Mouse (Mus musculus): Measurements from ENCODE around the gene Gtsf1. TPM values are rescaled to one million over a fixed set of nuclear protein-coding genes. Genes with fewer than 3 reads are reported as not detected.

The Gtsf1 gene
- total RNA-seq, 2 experiments from 2014 or later = 0.55 TPM; not detected in 1

- no peak for DNase-seq (ENCODE audit: low spot score in 2 of 2)
- intact Hi-C loops (cut with DNase I) = no loop called here
Observed at GRCm38 (mm10) chr15:103382075-103382474, 48.2 kb downstream of the Gtsf1 start.

GRCm38 (mm10) chr15:103378665-103379356 lies 51.5 kb downstream of the Gtsf1 start:
- no peak for DNase-seq (ENCODE audit: low spot score in 2 of 2)
- intact Hi-C loops (cut with DNase I) = no loop called here

- intact Hi-C loops (cut with DNase I) = no loop called here
- DNase-seq (ENCODE audit: low spot score in 2 of 2) = no peak
Observed at GRCm38 (mm10) chr15:103377752-103378664, 52.3 kb downstream of the Gtsf1 start.

- DNase-seq (ENCODE audit: low spot score in 2 of 2) = no peak
- intact Hi-C loops (cut with DNase I) = no loop called here
Observed at GRCm38 (mm10) chr15:103376837-103377269, 53.4 kb downstream of the Gtsf1 start.

GRCm38 (mm10) chr15:103375112-103375800 lies 55.0 kb downstream of the Gtsf1 start:
- intact Hi-C loops (cut with DNase I) = no loop called here
- DNase-seq (ENCODE audit: low spot score in 2 of 2) = no peak

- intact Hi-C loops (cut with DNase I) = no loop called here
- no peak for DNase-seq (ENCODE audit: low spot score in 2 of 2)
Observed at GRCm38 (mm10) chr15:103372461-103372860, 57.8 kb downstream of the Gtsf1 start.

- DNase-seq (ENCODE audit: low spot score in 2 of 2) = no peak
- intact Hi-C loops (cut with DNase I) = no loop called here
Observed at GRCm38 (mm10) chr15:103371741-103372140, 58.5 kb downstream of the Gtsf1 start.

GRCm38 (mm10) chr15:103371208-103371607 lies 59.1 kb downstream of the Gtsf1 start:
- intact Hi-C loops (cut with DNase I) = no loop called here
- DNase-seq (ENCODE audit: low spot score in 2 of 2) = no peak

GRCm38 (mm10) chr15:103370462-103370861 lies 59.8 kb downstream of the Gtsf1 start:
- DNase-seq (ENCODE audit: low spot score in 2 of 2) = no peak
- intact Hi-C loops (cut with DNase I) = no loop called here

- DNase-seq (ENCODE audit: low spot score in 2 of 2) = peak; percentile 37 to 73
- intact Hi-C loops (cut with DNase I) = no loop called here
Observed at GRCm38 (mm10) chr15:103369123-103369522, 61.1 kb downstream of the Gtsf1 start.

- no peak for DNase-seq (ENCODE audit: low spot score in 2 of 2)
- intact Hi-C loops (cut with DNase I) = no loop called here
Observed at GRCm38 (mm10) chr15:103368179-103368940, 61.9 kb downstream of the Gtsf1 start.

GRCm38 (mm10) chr15:103366376-103367149 lies 63.7 kb downstream of the Gtsf1 start, which contains the start of gene Itga5:
Gene Itga5, minus strand, starts transcription at chr15:103366763.
- DNase-seq (ENCODE audit: low spot score in 2 of 2) = no peak
- intact Hi-C loops (cut with DNase I) = no loop called here

GRCm38 (mm10) chr15:103365471-103366375 lies 64.5 kb downstream of the Gtsf1 start:
- DNase-seq (ENCODE audit: low spot score in 2 of 2) = no peak
- intact Hi-C loops (cut with DNase I) = no loop called here

- intact Hi-C loops (cut with DNase I) = no loop called here
Observed at GRCm38 (mm10) chr15:103364761-103365160, 65.5 kb downstream of the Gtsf1 start.

GRCm38 (mm10) chr15:103363809-103364208 lies 66.5 kb downstream of the Gtsf1 start:
- intact Hi-C loops (cut with DNase I) = no loop called here

More at GRCm38 (mm10) chr15:103364761-103365160, 65.5 kb downstream of the Gtsf1 start:
- DNase-seq (ENCODE audit: low spot score in 2 of 2) = no peak

GRCm38 (mm10) chr15:103362950-103363349 lies 67.3 kb downstream of the Gtsf1 start:
- DNase-seq (ENCODE audit: low spot score in 2 of 2) = no peak

More at GRCm38 (mm10) chr15:103363809-103364208, 66.5 kb downstream of the Gtsf1 start:
- DNase-seq (ENCODE audit: low spot score in 2 of 2) = no peak

GRCm38 (mm10) chr15:103362333-103362732 lies 67.9 kb downstream of the Gtsf1 start:
- no peak for DNase-seq (ENCODE audit: low spot score in 2 of 2)
- intact Hi-C loops (cut with DNase I) = no loop called here

More at GRCm38 (mm10) chr15:103362950-103363349, 67.3 kb downstream of the Gtsf1 start:
- intact Hi-C loops (cut with DNase I) = no loop called here

Measured in left cerebral cortex, postnatal 14 days (tissue).